Mouse (Mus musculus): Measurements from ENCODE around the gene Tmco3.
"Not testable (repeated sequence)": the region's sequence is repeated elsewhere in the genome, so short reads cannot be mapped to it uniquely, and the experiment has no call there.

The Tmco3 gene

DNA sequence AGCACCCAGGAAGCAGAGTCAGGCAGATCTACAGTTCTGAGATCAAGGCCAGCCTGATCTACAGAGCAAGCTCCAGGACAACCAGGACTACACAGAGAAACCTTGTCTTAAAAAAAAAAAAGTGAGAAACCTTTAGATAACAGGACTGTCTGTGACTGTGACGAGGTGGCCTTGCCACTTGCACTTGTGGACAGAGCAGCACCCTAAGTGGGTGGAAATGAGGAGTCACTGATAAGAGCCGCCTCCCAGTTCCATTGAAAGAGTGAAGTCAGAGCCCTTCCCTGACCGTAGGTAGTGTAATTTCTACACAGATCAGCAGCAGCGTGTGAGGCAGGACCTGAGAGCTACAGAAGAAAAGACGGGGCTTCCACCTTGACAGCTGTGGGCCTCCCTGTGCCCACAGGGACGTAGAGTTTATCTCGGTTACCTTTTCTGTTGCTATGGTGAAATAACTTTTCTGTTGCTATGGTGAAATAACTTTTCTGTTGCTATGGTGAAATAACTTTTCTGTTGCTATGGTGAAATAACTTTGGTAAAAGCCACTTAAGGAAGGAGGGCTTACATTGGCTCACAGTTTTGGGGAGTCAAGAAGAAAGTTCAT is 18.4 kb downstream of the Tmco3 start:
- no peak for DNase-seq

DNA sequence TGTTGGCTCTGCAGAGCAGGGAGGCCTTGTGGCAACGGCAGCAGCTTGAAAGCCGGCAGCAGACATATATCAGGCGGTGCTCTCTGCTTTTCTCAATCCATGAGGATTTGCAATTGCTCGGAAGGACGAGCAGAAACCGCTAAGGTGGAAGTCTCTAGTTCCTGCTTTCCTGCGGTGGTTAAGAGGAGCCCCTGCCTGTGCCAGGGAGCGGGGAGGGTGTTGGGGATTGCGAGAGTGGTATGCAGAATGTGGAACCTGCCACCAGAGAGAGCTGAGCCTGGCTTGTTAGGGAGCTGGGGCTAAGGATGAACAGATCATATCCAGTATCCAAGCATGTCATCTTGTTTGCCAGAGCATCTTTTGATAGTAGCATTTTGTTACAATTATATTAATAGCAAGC is 18.9 kb downstream of the Tmco3 start:
- peak; percentile 28 to 42 for DNase-seq

DNA sequence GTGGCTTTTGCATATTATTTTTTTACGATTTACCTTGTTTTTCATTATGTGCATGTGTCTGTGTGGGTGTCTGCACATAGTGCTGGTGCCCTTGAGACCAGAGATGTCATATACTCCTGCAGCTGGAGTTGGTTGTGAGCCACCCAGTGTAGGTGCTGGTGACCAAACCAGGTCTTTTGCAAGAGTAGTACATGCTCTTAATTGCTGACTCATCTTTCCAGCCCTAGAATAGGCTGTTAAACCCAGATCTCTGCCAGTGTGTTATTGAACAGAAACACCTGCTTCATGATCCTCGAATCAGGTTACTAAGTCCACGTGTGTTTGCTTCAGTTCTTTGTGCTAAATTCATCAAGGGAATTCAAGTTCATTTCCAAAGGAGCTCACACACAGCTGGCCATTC is 26.9 kb downstream of the Tmco3 start:
- no peak for DNase-seq

DNA sequence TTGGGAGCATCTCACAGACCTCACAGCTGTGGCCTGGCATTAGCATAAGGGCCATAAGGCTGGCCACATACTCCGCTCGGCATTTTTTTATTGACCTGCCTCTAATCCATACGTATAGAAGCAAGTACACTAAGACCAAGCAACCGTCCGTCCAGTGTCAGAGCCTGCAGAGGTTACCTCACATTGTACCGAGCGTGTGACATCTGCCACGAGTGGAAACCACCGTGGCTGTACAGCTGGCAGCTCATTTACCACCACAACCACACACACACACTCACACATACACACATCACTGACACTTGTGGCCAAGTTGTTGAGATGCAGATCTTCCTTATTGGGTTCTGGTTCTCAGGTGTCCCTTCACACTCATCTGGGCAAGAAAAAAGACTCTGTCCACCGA is 28.7 kb downstream of the Tmco3 start:
- DNase-seq = no peak

DNA sequence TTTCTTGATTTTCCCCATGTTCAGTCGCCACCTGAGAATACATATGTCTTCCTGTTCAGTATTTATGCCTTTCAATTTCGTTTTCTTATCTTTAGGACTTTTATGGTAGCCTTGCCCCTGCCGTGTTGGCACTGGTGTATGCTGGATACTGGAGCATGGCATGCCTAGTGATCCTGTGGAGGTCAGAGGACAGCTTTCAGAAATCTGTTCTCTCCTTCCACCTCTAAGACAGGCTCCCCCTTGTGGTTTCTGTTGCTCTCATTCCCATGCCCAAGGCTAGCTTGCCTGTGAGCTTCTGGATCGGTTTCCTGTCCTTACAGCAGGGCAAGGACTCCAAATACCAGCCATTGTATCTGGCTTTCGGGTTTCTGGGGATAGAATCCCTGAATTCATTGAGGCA is 38.6 kb downstream of the Tmco3 start:
- peak in 1 of 2 experiments; percentile 35 for DNase-seq

DNA sequence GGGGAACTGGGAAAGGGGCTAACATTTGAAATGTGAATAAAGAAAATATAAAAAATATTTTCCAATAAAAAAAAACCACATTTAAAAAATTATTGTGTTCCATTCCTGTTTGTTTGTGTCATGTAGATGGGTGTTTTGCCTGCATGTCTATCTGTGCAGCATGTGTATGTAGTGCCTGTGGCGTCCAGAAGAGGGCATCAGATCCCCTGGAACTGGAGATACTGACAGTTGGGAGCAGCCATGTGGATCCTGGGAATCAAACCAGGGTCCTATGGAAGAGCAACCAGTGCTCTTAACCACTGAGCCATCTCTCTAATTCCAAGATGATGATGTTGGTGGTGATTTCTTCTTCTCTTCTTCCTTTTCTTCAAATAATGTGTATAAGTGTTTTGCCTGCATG is 46.7 kb downstream of the Tmco3 start:
- DNase-seq = no peak

DNA sequence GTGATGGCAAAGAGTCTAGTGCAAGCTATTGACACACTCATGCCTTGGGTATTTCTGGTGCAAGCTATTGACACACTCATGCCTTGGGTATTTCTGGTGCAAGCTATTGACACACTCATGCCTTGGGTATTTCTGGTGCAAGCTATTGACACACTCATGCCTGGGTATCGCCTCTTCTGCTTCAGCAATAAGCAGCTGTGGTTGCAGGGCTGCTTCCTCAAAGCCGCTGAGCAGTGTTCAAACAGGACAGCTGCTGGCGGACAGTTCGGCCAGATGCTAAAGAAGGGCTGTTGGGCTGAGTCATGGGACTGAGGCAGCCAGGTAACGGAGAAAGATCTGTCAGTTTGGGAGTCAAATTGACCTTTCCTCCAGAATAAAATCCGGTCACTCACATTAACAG is 49.3 kb downstream of the Tmco3 start:
- DNase-seq = not testable (repeated sequence)

DNA sequence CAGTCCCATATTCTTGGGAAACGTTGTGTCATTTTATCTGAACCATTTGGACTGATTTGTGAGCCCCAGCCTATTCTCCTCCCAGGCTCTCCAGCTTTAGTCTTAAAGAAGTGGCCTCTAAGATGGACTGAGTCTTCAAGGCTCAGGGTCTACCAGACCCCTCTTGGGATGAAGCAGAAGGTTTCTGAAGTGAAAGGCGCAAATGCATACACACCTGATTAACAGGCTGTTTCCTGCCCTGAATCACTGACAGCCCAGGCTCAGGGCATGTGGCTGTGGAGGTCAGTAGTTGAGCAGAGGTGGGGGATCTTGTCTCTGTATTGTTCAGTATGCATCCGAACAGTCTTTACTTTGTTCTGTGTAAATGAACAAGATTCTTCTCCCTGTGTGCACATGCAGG is 49.7 kb downstream of the Tmco3 start:
- no peak for DNase-seq

DNA sequence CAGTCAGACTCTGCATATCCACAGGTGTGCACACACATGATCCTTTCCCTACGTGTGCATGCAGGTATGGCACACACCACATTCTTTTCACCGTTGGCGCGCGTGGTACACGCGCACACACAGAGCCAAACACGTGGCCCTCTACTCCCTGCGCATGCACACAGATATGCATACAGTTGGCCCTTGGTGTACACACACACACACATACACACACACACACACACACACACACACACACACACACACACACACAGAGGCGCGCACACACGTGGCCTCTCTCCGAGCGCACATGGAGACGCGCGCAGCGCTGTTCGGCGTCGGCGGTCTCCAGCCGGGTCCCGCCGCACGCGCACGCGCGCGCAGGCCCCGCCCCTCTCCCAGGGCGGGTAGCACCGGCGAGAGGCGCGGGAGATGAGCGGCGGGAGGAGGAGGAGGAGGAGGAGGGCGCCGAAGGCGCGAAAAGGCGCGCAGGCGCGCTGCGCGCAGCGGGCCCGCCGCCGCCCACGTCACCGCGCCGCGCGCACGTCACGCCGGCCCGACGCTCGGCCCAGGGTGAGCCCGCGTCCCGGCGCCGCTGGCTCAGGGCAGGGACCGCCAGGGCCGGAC is 50.4 kb downstream of the Tmco3 start, which contains the start of gene Tfdp1:
Gene Tfdp1 (plus strand): TSS at position 497 of the 606 bp plus-strand sequence.
- DNase-seq = peak; percentile 84 to 93

DNA sequence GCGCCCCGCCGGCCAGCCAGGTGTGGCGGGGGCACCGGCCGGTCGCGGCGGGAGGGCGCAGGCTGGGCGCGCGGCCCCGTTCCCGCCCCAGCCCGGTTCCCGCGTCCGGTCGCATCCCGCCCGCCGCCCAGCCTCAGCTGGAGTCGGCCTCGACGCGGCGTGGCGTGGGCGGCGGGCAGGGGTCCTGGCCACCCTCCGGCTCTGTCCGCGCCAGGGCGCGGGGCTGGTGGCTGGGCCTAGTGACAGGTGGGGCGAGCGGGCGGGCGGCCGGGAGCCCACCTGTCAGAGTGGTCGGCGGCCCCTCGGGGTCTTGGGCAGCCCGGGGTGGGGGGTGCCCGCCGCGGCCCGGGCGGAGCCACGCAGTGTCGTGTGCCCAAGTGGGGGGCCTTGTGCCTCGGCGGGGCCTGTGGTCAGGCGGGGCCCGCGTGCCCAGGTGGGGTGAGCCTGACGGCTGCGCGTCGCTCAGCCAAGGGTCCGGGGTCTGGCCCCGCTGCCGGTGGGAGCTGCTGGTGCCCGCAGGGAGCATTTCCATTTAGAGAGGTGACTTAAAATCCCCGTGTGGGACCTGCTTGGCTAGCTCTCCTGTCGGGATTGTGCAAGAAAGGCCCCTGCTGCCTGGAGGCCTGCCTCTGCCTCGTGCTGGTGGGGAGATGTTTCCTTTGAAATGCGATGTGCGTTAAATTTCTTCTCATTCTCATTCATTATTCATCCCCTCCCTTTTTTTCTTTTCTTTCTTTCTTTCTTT is 51.1 kb downstream of the Tmco3 start:
- peak; percentile 35 to 47 for DNase-seq

DNA sequence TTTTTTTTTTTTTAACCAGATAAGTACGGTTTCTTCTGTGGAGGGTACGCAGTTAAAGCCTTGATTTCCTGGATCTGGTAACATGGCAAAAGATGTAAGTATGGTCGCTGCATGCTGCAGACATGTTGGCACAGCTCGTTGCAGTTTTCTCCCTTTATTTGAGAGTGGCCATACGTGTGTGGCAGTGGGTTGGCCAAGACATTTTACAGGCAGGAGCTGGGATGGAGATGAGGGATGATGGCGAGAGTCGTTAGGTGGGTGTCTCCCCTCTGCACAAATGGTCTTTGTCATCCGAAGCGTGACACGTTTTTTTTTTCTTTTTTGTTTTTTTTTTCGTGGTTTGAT is 51.6 kb downstream of the Tmco3 start:
- DNase-seq = no peak

DNA sequence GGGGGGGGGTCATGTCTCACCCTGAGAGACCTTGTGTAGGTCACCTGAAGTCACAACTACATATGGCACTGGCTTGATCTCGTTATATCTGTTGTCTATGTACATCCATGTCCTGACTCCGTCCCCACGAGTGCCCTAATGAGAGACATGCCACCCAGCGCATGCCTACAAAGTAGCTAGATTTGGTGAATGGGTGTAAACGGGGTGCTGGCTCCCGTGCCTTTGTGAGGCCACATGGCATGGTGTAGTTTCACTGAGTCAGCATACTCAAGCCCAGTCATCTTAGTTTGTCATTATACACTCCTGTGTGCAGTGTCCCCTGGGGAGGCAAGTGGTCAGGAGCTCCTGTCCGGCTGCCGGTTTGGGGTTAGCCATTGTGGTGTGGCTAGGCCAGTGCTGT is 52.7 kb downstream of the Tmco3 start:
- DNase-seq = no peak

DNA sequence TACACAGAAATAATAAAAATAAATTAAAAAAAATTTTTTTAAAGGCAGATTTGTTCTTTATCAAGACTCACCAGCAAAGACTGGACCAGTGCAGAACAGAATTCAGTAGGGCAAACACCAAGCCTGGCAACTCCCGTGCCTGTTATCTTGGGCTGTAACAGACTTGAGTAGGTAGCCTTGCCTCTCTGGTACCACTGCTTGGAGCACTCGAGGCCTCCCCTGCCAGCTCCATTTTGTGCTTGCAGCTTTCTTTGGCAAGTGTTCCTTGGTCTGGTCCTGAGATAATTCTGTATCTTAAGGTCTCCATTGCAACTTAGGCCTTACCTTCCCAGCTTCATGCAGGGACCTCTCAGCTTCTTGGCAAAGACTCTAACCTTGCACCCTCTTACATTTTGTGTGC is 54.4 kb downstream of the Tmco3 start:
- no peak for DNase-seq

DNA sequence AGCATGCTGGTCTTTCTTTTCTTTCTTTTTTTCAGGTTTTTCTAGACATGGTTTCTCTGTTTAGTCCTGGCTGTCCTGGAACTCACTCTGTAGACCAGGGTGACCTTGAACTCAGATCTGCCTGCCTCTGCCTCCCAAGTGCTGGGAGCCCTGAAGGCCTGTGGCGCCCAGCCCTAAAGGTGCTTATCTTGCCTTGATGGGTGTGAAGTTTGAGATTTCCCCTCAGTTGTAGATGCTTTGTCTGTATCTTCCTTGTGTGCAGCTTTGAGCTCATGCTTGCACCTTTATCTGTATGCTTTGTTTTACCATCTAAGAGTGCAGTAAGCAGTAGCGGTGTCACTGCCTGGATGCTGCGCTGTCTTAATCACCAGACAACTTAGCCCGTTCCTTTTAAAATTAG is 55.1 kb downstream of the Tmco3 start:
- no peak for DNase-seq

DNA sequence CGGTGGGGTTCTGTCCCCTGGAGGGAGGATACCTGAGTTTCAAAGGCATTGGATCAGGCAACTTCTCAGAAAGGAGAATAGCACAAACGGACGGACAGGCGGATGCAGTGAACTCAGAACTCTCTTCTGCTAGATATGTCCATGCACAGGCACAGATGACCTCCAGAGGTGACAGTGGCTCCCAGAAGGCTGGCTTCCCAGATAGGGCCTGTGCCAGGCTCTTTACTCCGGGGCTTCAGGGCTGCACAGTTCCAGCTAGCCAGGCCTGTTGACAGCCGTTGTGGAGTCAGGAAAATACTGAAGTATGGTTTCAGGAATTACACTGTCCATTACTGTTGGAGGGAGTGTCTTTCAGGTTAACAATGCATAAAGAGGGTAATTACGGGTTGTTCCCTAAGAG is 62.1 kb downstream of the Tmco3 start:
- no peak for DNase-seq

DNA sequence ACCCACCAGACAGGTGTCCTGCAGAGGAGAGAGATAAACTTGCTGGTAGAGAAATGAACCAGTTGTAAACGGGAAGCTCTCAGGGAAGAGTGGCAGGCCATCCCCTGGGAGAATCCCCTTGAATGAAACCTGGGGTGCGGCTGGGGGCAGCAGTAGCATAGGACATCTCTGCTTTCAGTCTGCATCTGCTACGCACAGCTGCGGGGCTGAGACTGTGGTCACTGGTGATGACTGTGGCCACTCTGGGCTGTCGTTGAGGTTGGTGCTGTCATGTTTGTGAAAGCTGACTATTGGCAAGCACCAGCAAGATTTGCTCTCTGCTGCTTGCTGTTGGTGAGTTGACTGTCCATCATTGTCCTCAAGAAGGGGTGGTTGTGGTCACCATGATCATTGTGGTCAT is 63.6 kb downstream of the Tmco3 start:
- no peak for DNase-seq

DNA sequence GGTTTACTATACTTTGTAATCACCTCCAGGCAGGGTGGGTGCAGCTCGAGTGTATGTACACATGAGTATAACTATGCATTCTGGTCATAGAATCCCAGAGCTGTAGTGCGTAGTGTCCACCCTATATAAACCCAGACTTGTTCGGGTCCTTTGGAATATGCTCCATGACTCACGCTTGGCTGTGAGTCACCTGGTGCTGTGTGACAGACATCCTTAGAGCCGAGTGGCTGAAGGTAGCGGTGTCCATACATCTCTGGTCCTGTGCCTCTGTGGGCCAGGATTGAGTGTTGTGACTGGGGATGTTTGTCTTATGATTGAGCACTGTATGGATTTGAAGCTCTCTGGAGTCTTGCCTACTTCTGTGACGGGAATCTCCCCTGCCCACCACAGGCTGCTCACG is 64.6 kb downstream of the Tmco3 start:
- no peak for DNase-seq

DNA sequence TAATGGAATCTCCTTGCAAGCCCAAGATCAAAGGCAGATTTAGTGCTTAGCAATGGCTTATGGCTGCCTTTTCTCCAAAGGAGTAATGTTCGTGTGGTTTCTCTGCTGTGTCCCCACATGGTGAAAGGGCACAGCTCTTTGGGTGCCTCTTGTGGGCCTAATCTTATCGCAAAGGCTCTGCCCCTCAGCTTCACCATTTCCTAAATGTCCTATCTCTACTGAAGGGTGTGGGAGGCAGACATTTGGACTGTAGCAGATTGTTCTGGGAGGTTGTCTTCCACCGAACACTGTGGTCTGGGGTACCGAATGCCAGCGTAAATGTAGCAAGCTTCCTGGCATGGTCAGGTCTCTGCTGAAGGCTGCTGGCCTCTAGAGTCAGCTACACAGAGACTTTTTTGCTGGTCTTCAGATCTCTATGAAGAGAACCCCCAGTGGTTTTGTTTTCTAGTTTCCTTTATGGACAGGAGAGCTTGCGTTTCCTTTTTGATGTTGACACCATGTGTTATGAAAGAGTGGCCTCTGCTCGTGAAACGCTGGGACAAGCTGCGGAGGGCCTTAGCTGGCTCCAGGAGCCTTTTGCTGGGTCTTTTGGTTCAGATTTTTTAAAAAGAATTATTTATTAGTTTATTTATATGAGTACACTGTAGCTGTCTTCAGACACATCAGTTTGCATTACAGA is 65.3 kb downstream of the Tmco3 start:
- no peak for DNase-seq

DNA sequence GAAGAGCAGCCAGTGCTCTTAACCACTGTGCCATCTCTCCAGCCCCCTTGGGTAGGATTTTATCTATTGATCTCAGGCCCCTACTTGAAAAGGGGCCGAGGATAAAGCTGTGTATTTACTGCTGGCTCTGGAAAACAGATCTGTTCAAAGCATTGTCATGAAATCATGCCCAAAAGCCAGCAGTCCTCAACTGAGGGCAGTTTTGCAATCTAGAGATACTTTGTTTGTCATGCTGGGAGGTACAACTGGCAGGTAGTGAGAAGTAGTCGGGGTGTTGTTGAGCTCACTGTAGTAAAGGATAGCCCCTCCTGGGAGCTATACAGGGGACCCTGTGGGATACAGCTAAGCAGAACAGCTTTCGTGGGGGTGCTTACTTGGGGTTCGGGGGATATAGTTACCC is 65.9 kb downstream of the Tmco3 start:
- no peak for DNase-seq

DNA sequence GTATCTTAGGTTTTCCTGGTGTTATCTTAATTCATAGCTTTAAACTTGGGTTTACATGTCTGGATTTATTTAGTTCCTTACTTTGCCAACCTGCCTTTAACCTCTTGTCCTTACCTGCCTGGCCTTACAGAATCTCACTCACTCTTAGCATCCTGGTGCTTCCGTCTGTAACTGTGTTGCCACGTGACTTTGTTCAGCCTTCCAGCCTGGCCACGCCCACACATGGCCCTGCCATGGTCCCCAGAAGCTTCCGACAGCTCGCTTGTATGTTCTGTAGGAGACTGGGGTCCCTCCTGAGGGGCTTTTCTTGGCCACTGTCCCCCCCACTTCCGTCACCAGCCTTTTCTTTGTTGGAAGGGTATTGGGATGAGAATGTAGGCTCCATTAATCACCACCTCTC is 68.2 kb downstream of the Tmco3 start:
- DNase-seq = no peak

DNA sequence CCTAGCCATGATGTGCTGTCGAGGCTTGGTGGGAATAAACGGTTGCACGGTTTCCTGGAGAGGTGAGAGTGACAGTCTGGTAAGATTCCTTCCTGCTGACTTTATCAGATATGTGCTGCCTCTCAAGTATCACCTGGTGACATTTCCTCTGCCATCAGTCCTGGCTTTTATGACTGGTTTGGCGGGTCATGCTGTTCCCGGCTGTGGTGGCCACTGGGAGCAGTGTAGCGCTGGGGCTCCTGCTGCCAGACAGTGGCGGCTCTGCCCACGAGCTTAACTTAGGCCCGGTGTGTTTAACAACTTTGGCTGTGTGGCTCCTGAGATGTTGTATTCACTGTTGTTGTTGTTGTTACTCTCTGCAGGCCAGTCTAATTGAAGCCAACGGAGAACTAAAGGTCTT is 68.7 kb downstream of the Tmco3 start:
- DNase-seq = no peak

DNA sequence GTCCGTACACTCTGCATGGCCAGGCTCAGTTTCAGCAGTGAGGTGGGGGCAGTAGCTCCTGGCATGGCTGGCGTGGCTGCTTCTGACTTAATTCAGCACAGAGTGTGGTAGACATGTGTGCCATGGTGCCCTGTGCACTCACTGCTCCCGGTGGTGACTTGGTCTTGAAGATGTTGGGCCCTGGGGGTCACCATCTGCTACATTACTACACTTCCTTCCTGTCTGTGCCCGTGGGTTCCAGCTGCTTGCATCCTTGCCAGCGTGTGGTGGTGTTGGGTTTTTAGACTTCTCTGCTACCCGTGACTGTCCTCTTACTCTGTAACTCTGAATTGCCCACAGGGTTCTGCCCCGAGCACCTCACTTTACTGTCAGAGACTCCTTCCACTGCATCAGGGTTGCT is 72.2 kb downstream of the Tmco3 start:
- no peak for DNase-seq

DNA sequence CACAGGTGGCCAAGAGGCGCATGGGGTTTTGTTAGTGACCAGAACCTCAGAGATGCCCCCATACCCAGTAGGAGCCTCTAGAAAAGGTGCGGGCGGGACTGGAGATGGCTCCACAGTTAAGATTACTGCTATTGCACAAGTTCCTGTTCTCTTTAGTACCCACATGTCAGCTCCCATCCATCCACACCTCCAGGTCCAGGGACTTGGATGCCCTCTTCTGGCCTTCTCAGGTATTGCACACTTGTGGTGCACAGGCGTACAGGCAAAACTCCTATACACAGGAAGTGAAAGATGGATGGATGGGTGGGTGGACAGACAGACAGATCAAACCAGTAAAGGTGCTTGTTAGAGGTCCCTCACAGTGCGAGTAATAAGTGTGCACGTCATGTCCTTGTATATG is 73.9 kb downstream of the Tmco3 start:
- peak in 1 of 2 experiments; percentile 16 for DNase-seq
